Mouse (Mus musculus) gonadal fat pad, adult 2 months (tissue): ENCODE measurements around the gene Nr2e1. TPM values are rescaled to one million over a fixed set of nuclear protein-coding genes. Genes with fewer than 3 reads are reported as not detected.

ENCODE experiments used
- DNase-seq: peaks from one replicate; pipeline ENCODE4 v3.0.0-alpha.2; 2012; ENCODE audit warnings: low read depth
- polyA plus RNA-seq: library from polyadenylated mRNA; depleted of rRNA; stranded (reverse); fragments of >200 nt; gene quantifications from 2 replicates; pipeline ENCODE4 v1.2.3, GENCODE M21; 2012; rRNA removed

The Nr2e1 gene
- polyA plus RNA-seq, 1 experiment, result not detected

GRCm38 (mm10) chr10:42546507-42546906 is 36.9 kb downstream of the Nr2e1 start:
- no peak for DNase-seq

- DNase-seq, result no peak
These were observed 37.5 kb downstream of the Nr2e1 start for GRCm38 (mm10) chr10:42545707-42546503.

- DNase-seq, result no peak
These were observed 45.7 kb downstream of the Nr2e1 start for GRCm38 (mm10) chr10:42537571-42538316.

GRCm38 (mm10) chr10:42533836-42534453 is 49.5 kb downstream of the Nr2e1 start:
- no peak for DNase-seq

- no peak for DNase-seq
These were observed 57.8 kb downstream of the Nr2e1 start for GRCm38 (mm10) chr10:42525682-42526081.

GRCm38 (mm10) chr10:42523556-42524162 is 59.8 kb downstream of the Nr2e1 start:
- no peak for DNase-seq

- DNase-seq, result no peak
These were observed 60.5 kb downstream of the Nr2e1 start for GRCm38 (mm10) chr10:42522912-42523311.

- no peak for DNase-seq
These were observed 62.0 kb downstream of the Nr2e1 start for GRCm38 (mm10) chr10:42521315-42521981.

GRCm38 (mm10) chr10:42518363-42518762 is 65.1 kb downstream of the Nr2e1 start:
- no peak for DNase-seq

- no peak for DNase-seq
These were observed 69.3 kb downstream of the Nr2e1 start for GRCm38 (mm10) chr10:42514125-42514524.

Other genes with a start within 250 kb of the Nr2e1 start
- 4.2 and 5.2 TPM in 2 replicates for gene Afg1l, start 105.1 kb downstream of the Nr2e1 start, polyA plus RNA-seq
- 257 and 274 TPM in 2 replicates for gene Snx3, start 81.6 kb downstream of the Nr2e1 start, polyA plus RNA-seq
- gene Ostm1, start 190 bp upstream of the Nr2e1 start, polyA plus RNA-seq, result 29.8 and 31.9 TPM in 2 replicates
- 13.1 and 17.7 TPM in 2 replicates for gene Sec63, start 177.9 kb upstream of the Nr2e1 start, polyA plus RNA-seq